Mouse (Mus musculus): ENCODE measurements around the gene Leprot. TPM values are rescaled to one million over a fixed set of nuclear protein-coding genes. Genes with fewer than 3 reads are reported as not detected.
A peak's percentile ranks its signal among the peaks of the same experiment; 100 is the strongest.

Leprot gene
- total RNA-seq (2015) = 35.8 and 37.3 TPM in 2 replicates
- 47.9 and 60.3 TPM in 2 replicates for total RNA-seq (2017)

DNA sequence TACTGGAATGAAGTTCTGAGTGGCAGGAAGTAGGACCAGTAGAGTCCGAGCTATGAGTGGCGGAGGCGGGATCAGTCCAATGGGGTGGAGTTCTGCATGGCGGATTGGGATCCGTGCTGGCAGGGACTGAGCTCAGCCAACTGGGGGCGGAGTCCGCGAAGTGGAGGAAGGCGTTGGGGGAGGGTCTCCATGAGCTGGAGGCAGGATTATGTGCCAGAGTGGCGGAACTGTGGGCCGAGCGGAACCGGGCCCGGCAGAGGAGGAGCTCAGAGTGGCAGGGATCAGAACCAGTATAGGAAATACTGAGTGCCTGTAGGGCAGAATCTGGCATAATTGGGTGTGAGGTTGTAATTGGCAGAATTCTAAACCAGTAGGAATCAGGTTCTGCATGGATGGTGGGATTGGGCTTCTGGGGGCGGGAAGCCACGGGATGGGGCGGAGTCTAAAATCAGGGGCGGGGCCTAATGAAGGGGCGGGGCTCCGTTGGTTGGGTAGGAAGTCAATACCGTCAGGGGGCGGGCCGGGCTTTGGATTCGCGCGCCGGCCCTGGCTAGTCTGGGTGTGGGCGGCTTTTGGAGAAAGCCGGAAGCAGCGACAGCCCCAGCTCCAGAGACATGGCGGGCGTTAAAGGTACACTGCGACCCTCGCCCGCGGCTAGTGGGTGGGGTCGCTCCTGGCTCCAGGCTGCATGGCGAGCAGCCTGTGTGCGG is at the start of gene Leprot:
Gene Leprot, plus strand, starts transcription at position 523 of the 710 bp plus-strand sequence.
- ATAC-seq (replicated peaks; ENCODE audit: poor library complexity) = peak; percentile 74

DNA sequence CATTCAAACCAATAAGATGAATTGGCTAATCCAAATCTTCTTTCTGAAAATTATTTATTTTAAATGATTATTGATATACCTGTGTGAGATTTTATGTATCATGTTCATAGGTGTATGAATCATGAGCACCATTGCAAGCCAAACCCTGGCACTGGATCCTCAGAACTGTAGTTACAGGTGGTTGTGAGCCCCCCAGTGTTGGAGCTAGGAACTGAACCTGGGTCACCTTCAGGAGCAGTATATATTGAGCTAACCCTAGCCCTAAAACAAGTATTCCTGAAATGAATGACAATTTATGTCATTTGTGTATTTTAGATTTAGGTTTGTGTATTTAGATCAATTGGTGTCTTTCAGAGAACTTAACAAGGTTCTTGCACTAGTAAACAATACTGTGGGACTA is 45.8 kb upstream of the Leprot start:
- ATAC-seq (replicated peaks; ENCODE audit: poor library complexity) = peak; percentile 84

GRCm38 (mm10) chr4:101603635-101604034 is 43.9 kb upstream of the Leprot start:
- no peak for ATAC-seq (replicated peaks; ENCODE audit: poor library complexity)

- ATAC-seq (replicated peaks; ENCODE audit: poor library complexity) = no peak
Measured at GRCm38 (mm10) chr4:101616520-101616919, 31.0 kb upstream of the Leprot start.

GRCm38 (mm10) chr4:101617742-101618141 is 29.8 kb upstream of the Leprot start:
- ATAC-seq (replicated peaks; ENCODE audit: poor library complexity) = no peak

DNA sequence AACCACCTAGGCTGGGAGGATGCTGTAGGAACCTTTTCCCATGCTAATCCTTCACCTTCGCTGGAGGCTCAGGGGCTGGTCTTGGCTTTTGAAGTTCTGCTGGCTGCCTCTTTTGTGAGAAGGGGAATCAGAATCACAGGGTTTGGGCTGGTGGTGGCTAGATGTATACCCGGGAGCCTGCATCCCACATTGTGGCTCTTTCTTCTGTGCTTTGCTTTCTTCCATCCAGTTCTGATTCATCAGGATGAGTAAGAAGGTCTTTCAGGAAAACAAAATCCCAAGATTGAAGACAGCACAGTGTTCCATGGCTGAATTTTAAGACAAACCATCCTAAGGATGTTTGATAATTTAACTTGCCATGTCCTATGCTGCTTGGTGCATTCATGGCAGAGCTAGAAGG is 27.3 kb upstream of the Leprot start:
- ATAC-seq (replicated peaks; ENCODE audit: poor library complexity) = no peak

- no peak for ATAC-seq (replicated peaks; ENCODE audit: poor library complexity)
Measured at GRCm38 (mm10) chr4:101621241-101621640, 26.3 kb upstream of the Leprot start.

GRCm38 (mm10) chr4:101625278-101625677 is 22.2 kb upstream of the Leprot start:
- ATAC-seq (replicated peaks; ENCODE audit: poor library complexity) = no peak

DNA sequence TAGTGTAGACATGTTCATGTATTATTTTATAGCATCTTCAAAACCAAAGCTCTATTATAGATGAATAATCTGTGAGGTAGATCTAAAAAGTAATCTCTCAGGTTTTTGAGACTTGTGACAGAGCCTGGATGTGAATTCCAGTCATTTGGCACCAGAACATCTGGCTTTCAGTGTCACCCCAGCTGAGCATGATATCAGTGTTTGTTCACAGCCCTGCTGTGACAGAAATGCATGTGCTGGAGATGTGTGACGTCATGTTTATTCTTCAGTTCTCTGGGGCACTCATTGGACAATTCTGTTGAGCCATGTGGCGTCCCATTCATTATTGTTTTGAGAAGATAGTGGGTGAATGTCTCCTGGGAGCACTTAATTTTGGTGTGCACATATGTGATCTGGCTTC is 11.9 kb upstream of the Leprot start:
- no peak for ATAC-seq (replicated peaks; ENCODE audit: poor library complexity)

- no peak for ATAC-seq (replicated peaks; ENCODE audit: poor library complexity)
Measured at GRCm38 (mm10) chr4:101637472-101637871, 10.0 kb upstream of the Leprot start.

GRCm38 (mm10) chr4:101640631-101641030 is 6.9 kb upstream of the Leprot start:
- no peak for ATAC-seq (replicated peaks; ENCODE audit: poor library complexity)

DNA sequence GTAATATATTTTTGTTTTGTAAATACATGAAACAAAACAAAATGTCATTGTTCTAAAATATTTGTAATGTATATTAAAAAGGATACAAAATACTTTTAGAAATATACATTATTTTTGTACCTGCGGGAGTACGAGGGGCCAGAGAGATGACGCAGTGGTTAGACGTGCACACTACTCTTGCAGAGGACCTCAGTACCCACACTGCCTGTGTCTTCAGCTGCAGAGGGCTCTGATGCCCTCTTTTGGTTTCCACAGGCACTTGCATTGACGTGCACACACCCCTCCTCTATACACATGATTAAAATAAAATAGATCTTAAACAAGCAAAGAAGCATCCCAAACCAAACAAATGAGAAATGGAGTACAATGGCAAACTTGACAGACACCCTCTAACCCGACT is 4.8 kb upstream of the Leprot start:
- ATAC-seq (replicated peaks; ENCODE audit: poor library complexity) = no peak

- ATAC-seq (replicated peaks; ENCODE audit: poor library complexity) = no peak
Measured at GRCm38 (mm10) chr4:101643216-101643615, 4.3 kb upstream of the Leprot start.

GRCm38 (mm10) chr4:101646857-101647195 is 692 bp upstream of the Leprot start:
- no peak for ATAC-seq (replicated peaks; ENCODE audit: poor library complexity)

GRCm38 (mm10) chr4:101647976-101648642 is 591 bp downstream of the Leprot start:
- ATAC-seq (replicated peaks; ENCODE audit: poor library complexity) = no peak

DNA sequence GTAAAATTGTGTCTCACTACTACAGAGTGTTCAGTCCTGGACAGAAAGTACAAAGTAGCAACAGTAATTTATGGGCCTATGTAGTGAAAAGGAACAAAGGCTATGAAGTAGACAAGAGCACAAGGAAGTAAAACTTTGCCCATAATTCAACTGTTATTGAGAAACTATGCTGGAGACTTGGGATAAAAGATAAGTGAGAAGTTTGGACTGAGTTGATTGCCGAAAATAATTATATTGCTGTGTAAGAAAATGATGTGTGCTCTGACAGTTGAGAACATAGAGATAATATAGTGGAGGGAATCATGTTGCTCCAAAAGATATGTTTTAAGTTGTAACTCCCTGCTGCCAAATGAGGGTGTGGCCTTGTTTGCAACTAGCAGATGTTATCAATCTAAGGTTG is 1.2 kb downstream of the Leprot start:
- peak; percentile 7 for ATAC-seq (replicated peaks; ENCODE audit: poor library complexity)

DNA sequence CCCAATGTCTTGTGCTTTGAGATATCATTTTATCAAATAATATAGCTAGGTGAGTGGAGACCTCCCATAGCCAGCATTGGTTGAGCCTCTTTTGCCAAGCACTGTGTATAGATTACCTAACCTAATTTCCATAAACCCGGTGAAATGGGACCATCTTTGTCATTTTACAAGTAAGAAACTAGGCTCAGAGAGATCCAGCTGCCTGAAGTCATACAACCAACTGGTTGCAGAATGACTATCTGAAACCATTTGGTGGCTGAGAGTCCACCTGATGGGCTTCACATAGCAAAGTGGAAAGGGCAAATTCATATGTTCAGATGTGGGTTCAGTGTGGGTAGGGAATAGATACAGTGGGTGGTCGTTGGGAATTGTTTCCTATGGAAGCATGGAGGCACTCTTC is 3.4 kb downstream of the Leprot start:
- ATAC-seq (replicated peaks; ENCODE audit: poor library complexity) = no peak

- 0 out of 2 replicates have a peak, but pooled peaks have one; percentile 9 for ATAC-seq (replicated peaks; ENCODE audit: poor library complexity)
Measured at GRCm38 (mm10) chr4:101654256-101654655, 6.7 kb downstream of the Leprot start.

- ATAC-seq (replicated peaks; ENCODE audit: poor library complexity) = peak; percentile 79
Measured at GRCm38 (mm10) chr4:101654788-101655414, 7.4 kb downstream of the Leprot start.

GRCm38 (mm10) chr4:101655415-101655790 is 7.9 kb downstream of the Leprot start:
- ATAC-seq (replicated peaks; ENCODE audit: poor library complexity) = peak; percentile 57

GRCm38 (mm10) chr4:101656056-101656455 is 8.5 kb downstream of the Leprot start:
- no peak for ATAC-seq (replicated peaks; ENCODE audit: poor library complexity)

- ATAC-seq (replicated peaks; ENCODE audit: poor library complexity) = peak; percentile 38
Measured at GRCm38 (mm10) chr4:101656956-101657570, 9.5 kb downstream of the Leprot start.
